Mouse (Mus musculus) small intestine, adult 2 months (tissue): ENCODE measurements around the gene Hmga1.

Source experiments
- CTCF ChIP-seq: fragments of 200-500 bp; IDR thresholded peaks from 2 replicates; pipeline ENCODE4 v1.5.1; 2012; ENCODE audit warnings: low read depth, mild to moderate bottlenecking, control low read depth, inconsistent platforms, low read length, moderate library complexity, mixed read lengths; ENCODE audit not compliant: insufficient replicate concordance, insufficient read length; ENCODE audit errors: extremely low read depth
- POLR2A ChIP-seq: fragments of 200-500 bp; IDR thresholded peaks from 2 replicates; pipeline ENCODE4 v1.6.1; 2012; ENCODE audit warnings: low read depth, mild to moderate bottlenecking, control low read depth, inconsistent platforms, low read length, moderate library complexity

GRCm38 (mm10) chr17:27611519-27611884, 55.2 kb downstream of the Hmga1 start:
- TF ChIP-seq CTCF (no peak), POLR2A (no peak)
